In the genomic region with DNA sequence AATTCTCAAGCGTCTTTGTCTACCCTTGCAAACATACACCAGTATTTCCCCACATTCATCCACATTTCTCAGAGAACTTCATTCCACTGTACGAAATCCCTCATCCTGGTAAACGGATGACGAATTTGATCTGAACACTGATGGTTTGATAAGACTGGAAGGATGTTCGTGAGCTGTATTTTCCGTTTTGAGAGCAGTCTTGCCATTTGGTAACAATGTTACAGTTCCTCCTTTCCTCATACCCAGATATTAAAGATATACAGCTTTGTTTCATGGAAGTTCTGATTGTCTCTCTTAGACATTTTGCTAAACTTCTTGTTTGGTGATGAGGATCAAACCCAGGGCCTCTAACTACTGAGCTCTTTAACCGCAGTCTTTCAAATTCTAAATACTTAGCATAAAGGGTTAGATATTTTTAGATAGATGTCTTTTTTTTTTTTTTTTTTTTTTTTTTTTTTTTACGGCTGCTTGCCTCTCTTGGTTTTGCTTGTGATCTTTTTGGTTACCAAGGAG, we compare ENCODE assay signal across 8 mouse cellular contexts. TPM values are rescaled to one million over a fixed set of nuclear protein-coding genes. Genes with fewer than 3 reads are reported as not detected.
DNase-seq lines count a peak whose midpoint lies in the region; ATAC-seq and TF ChIP-seq lines count a peak whose summit lies in the region.

No protein-coding gene starts in this region.

- H3K4me2 ChIP-seq in intestine, embryonic 15.5 days (replicated peaks), result peak overlapping the region; percentile 54
- H3K4me2 ChIP-seq in midbrain, embryonic 15.5 days, result peak overlapping the region; percentile 69

- WGBS in intestine, embryonic 15.5 days, result 52% methylated on average over 8 of the region's 8 CpGs
- WGBS in midbrain, embryonic 15.5 days, result 62% methylated on average over 8 of the region's 8 CpGs

- H3K9ac ChIP-seq in intestine, embryonic 15.5 days, result 0 out of 2 replicates have a peak overlapping the region, but pooled peaks have one; percentile 34
- peak overlapping the region; percentile 47 for H3K9ac ChIP-seq in midbrain, embryonic 15.5 days

- H3K4me3 ChIP-seq in layer of hippocampus, adult 2 months, result peak overlapping the region; percentile 74
- H3K4me3 ChIP-seq in cortical plate, adult 2 months (ENCODE audit: insufficient read depth, low read length), result peak overlapping the region; percentile 93
- H3K4me3 ChIP-seq in intestine, embryonic 15.5 days (replicated peaks), result peak overlapping the region; percentile 97
- peak overlapping the region; percentile 94 for H3K4me3 ChIP-seq in midbrain, embryonic 15.5 days

- DNase-seq in layer of hippocampus, adult 2 months (ENCODE audit: low spot score in 2 of 2), result no peak
- no peak for DNase-seq in layer of hippocampus, postnatal 36 days
- no peak for DNase-seq in left cerebral cortex, adult 18-20 months (ENCODE audit: low spot score in 2 of 2)
- DNase-seq in spleen, adult 12 weeks (ENCODE audit: low spot score), result no peak

- peak overlapping the region; percentile 99 for H3K27ac ChIP-seq in layer of hippocampus, adult 2 months
- peak overlapping the region; percentile 88; the same call in 1 of the 2 replicates for H3K27ac ChIP-seq in cortical plate, adult 2 months (ENCODE audit: insufficient read depth, low read length)
- peak overlapping the region; percentile 60; the same call in 1 of the 2 replicates for H3K27ac ChIP-seq in intestine, embryonic 15.5 days
- H3K27ac ChIP-seq in midbrain, embryonic 15.5 days, result peak overlapping the region; percentile 83

- no peak for TF ChIP-seq CTCF in layer of hippocampus, adult 2 months (conservative IDR thresholded peaks at IDR 0.05)
- TF ChIP-seq CTCF in cortical plate, adult 2 months (IDR thresholded peaks at IDR 0.05; ENCODE audit: extremely low read depth, insufficient read depth, low read length), result no peak

- TF ChIP-seq POLR2A in cortical plate, adult 2 months (IDR thresholded peaks at IDR 0.05; ENCODE audit: extremely low read depth, insufficient read depth, low read length), result no peak

- peaks cover 5% of the 10 kb centered on the region; the same call in 1 of the 2 replicates for H3K4me1 ChIP-seq in cortical plate, adult 2 months (ENCODE audit: control insufficient read depth, insufficient read depth, low read length)
- H3K4me1 ChIP-seq in intestine, embryonic 15.5 days (replicated peaks), result 0 out of 2 replicates have a peak, but pooled peaks cover 4% of the 10 kb centered on the region
- H3K4me1 ChIP-seq in midbrain, embryonic 15.5 days, result peaks cover 26% of the 10 kb centered on the region

- H3K36me3 ChIP-seq in intestine, embryonic 15.5 days, result no peaks in the 10 kb centered on the region
- no peaks in the 10 kb centered on the region for H3K36me3 ChIP-seq in midbrain, embryonic 15.5 days (replicated peaks)

- no peaks in the 10 kb centered on the region for H3K27me3 ChIP-seq in intestine, embryonic 15.5 days (replicated peaks)
- no peaks in the 10 kb centered on the region for H3K27me3 ChIP-seq in midbrain, embryonic 15.5 days (replicated peaks)

- no peaks in the 10 kb centered on the region for H3K9me3 ChIP-seq in intestine, embryonic 15.5 days
- no peaks in the 10 kb centered on the region for H3K9me3 ChIP-seq in midbrain, embryonic 15.5 days

- ATAC-seq in intestine, embryonic 15.5 days, result no peak
- ATAC-seq in midbrain, embryonic 15.5 days (replicated peaks), result no peak
- no peak for ATAC-seq in activated CD4-positive, CD25-positive, alpha-beta regulatory T cell, adult 4 months

RNA-seq across cellular contexts. Expression of a gene that starts 0.6 kb away (rescaled TPM):
- total RNA-seq in layer of hippocampus, adult 2 months (2021), result 10 to 100 TPM; 34.5 to 34.9 TPM
- 10 to 100 TPM; 34.9 to 36.4 TPM for total RNA-seq in layer of hippocampus, postnatal 36 days (2021)
- polyA plus RNA-seq in cortical plate, adult 2 months (2012; rRNA removed), result 15.8 and 16.5 TPM in 2 replicates
- polyA plus RNA-seq in intestine, embryonic 15.5 days (2015; fragmentation: Nextera tagmentation; extraction: Ambion mirVana), result 8.6 and 10.6 TPM in 2 replicates
- 11.0 and 11.6 TPM in 2 replicates for polyA plus RNA-seq in midbrain, embryonic 15.5 days (2015; fragmentation: Nextera tagmentation; extraction: Ambion mirVana)
- total RNA-seq in left cerebral cortex, adult 18-20 months (2021), result 10 to 100 TPM; 39.8 to 40.5 TPM
- 10 to 100 TPM; 10.7 to 12.9 TPM for polyA plus RNA-seq in activated CD4-positive, CD25-positive, alpha-beta regulatory T cell, adult 4 months (2017; shearing (Covaris generic))
